Mouse (Mus musculus): ENCODE results near the gene Zfp990. TPM values are rescaled to one million over a fixed set of nuclear protein-coding genes. Genes with fewer than 3 reads are reported as not detected.
"Not testable (repeated sequence)": the region's sequence is repeated elsewhere in the genome, so short reads cannot be mapped to it uniquely, and the experiment has no call there.

Gene Zfp990
- 0.36 TPM for polyA plus RNA-seq (2021)

DNA sequence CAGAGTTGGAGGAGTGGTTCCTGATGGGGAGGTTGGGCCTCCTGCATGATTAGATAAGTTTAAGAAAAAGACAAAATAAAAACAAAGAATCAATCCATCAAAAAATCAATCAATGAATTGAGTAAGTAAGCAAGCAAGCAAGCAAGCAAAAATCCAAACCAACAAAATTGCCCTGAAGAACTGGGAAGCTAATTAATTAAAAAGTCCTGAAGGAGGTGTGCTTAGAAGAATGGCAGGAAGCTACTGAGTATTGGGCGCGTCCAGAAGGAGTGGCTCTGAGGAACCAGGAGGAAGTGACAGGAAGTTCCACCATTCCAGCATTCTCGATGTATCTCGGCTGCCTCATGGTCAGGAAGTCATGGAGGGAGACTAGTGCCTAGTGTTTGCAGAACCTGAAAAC is at the start of gene Zfp990:
Gene Zfp990 (plus strand): TSS at position 301 of the 400 bp plus-strand sequence.
- CTCF ChIA-PET; ATAC-seq; POLR2A ChIA-PET; H3K27me3 ChIP-seq; DNase-seq (ENCODE audit: low read depth, low spot score); in situ Hi-C loops (cut with MboI; ENCODE audit: low pct_unique_long_range_greater_than_20kb): not testable (repeated sequence)

GRCm38 (mm10) chr4:145463553-145464253 is 46.9 kb upstream of the Zfp990 start:
- POLR2A ChIA-PET; in situ Hi-C loops (cut with MboI; ENCODE audit: low pct_unique_long_range_greater_than_20kb); DNase-seq (ENCODE audit: low read depth, low spot score); H3K27me3 ChIP-seq; CTCF ChIA-PET; ATAC-seq: not testable (repeated sequence)

- POLR2A ChIA-PET, result no interaction called here
- DNase-seq (ENCODE audit: low read depth, low spot score), result no peak
Observed at GRCm38 (mm10) chr4:145478128-145478527, 32.4 kb upstream of the Zfp990 start.

DNA sequence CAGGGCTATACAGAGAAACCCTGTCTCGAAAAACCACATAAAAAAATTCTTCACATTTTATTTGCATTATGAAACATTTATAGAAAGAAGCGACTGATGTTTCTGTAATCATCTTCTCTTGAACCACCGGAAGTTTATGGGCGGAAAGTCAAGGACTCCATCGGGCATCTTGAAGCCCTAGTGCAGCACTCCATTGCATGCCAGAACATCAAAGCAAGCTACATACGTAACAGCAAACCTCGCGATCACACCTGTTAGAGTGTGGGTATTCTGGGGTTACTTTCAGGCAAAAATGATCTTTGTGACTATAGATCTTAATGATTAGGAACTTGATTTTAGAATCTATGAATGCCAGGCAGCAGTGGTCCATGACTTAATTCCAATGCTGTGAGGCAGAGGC is 29.9 kb upstream of the Zfp990 start:
- in situ Hi-C loops (cut with MboI; ENCODE audit: low pct_unique_long_range_greater_than_20kb), result loop anchor here (5.0 kb wide), 1 partner anchor 72 kb away; no protein-coding TSS in a partner anchor
- POLR2A ChIA-PET; H3K27me3 ChIP-seq; ATAC-seq; DNase-seq (ENCODE audit: low read depth, low spot score); CTCF ChIA-PET: not testable (repeated sequence)

More at GRCm38 (mm10) chr4:145478128-145478527, 32.4 kb upstream of the Zfp990 start:
- TF ChIP-seq CTCF (IDR thresholded peaks at IDR 0.05), result peak; percentile 34
- CTCF ChIA-PET, result no interaction called here
- ATAC-seq, result peak; percentile 14
- in situ Hi-C loops (cut with MboI; ENCODE audit: low pct_unique_long_range_greater_than_20kb), result no loop called here
- no peaks in the 10 kb centered on the region for H3K27me3 ChIP-seq

GRCm38 (mm10) chr4:145489396-145489795 is 21.2 kb upstream of the Zfp990 start:
- H3K27me3 ChIP-seq, result no peaks in the 10 kb centered on the region
- ATAC-seq, result no peak
- TF ChIP-seq CTCF (IDR thresholded peaks at IDR 0.05), result no peak
- in situ Hi-C loops (cut with MboI; ENCODE audit: low pct_unique_long_range_greater_than_20kb), result no loop called here
- CTCF ChIA-PET, result no interaction called here
- POLR2A ChIA-PET, result no interaction called here
- DNase-seq (ENCODE audit: low read depth, low spot score), result no peak

GRCm38 (mm10) chr4:145492132-145492531 is 18.4 kb upstream of the Zfp990 start:
- POLR2A ChIA-PET, result no interaction called here
- no peaks in the 10 kb centered on the region for H3K27me3 ChIP-seq
- CTCF ChIA-PET, result no interaction called here
- ATAC-seq (no peak), DNase-seq (ENCODE audit: low read depth, low spot score) (no peak)
- in situ Hi-C loops (cut with MboI; ENCODE audit: low pct_unique_long_range_greater_than_20kb), result no loop called here
- TF ChIP-seq CTCF (IDR thresholded peaks at IDR 0.05), result no peak

DNA sequence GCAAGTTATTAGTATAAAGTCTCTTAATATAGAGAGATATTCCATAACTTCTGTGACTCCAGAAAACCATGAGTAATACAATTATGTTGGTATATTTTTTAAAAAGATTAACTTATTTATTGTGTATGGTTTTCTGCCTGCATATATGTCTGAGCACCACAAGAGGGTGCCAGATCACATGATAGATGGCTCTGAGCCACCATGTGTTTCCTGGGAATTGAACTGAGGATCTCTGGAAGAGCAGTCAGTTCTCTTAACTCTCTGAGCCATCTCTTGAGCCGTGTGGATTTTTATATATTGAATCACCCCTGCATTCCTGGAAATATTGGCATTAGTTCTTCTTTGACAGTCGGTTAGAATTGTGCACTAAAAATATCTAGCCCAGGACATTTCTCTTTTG is 17.2 kb upstream of the Zfp990 start:
- CTCF ChIA-PET; DNase-seq (ENCODE audit: low read depth, low spot score); POLR2A ChIA-PET; in situ Hi-C loops (cut with MboI; ENCODE audit: low pct_unique_long_range_greater_than_20kb); H3K27me3 ChIP-seq; ATAC-seq: not testable (repeated sequence)

DNA sequence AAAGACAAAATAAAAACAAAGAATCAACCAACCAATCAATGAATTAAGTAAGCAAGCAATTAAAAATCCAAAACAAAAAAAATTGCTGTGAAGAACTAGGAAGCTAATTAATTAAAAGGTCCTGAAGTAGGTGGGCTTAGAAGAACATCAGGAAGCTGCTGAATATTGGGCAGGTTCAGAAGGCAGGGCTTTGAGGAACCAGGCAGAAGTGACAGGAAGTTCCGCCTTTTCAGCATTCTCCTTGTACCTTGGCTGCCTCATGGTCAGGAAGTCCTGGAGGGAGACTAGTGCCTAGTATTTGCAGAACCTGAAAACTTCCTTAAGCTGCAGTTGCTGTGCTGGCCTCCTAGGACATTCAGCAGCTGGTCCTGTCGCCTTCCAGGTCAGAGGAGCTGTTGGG is 4.1 kb downstream of the Zfp990 start:
- in situ Hi-C loops (cut with MboI; ENCODE audit: low pct_unique_long_range_greater_than_20kb); H3K27me3 ChIP-seq; POLR2A ChIA-PET; ATAC-seq; CTCF ChIA-PET; DNase-seq (ENCODE audit: low read depth, low spot score): not testable (repeated sequence)

- ATAC-seq; H3K27me3 ChIP-seq; POLR2A ChIA-PET; in situ Hi-C loops (cut with MboI; ENCODE audit: low pct_unique_long_range_greater_than_20kb); CTCF ChIA-PET; DNase-seq (ENCODE audit: low read depth, low spot score): not testable (repeated sequence)
Observed at GRCm38 (mm10) chr4:145515776-145516565, 5.4 kb downstream of the Zfp990 start.

GRCm38 (mm10) chr4:145517391-145517790 is 6.8 kb downstream of the Zfp990 start:
- ATAC-seq; DNase-seq (ENCODE audit: low read depth, low spot score); H3K27me3 ChIP-seq; POLR2A ChIA-PET; CTCF ChIA-PET; in situ Hi-C loops (cut with MboI; ENCODE audit: low pct_unique_long_range_greater_than_20kb): not testable (repeated sequence)

DNA sequence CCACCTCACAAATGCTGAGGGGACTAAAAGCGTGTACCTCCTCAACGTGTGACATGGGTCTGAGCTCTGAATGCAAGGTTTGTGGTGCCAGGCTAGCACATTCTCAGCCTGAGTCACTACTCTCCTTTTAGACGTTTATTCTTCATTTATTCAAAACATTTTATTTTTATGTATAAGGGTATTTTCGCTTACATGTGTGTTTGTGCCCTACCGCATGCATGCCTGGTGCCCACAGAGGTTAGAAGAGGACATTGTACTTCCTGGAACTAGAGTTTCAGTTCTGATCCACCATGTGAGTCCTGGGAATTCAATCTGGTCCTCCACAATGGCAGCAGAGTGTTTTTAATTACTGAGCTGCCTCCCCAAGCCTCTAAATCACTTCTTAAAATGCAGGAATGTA is 33.3 kb downstream of the Zfp990 start:
- DNase-seq (ENCODE audit: low read depth, low spot score); CTCF ChIA-PET; ATAC-seq; POLR2A ChIA-PET; H3K27me3 ChIP-seq: not testable (repeated sequence)
- in situ Hi-C loops (cut with MboI; ENCODE audit: low pct_unique_long_range_greater_than_20kb), result loop anchor here (25.0 kb wide), 1 partner anchor 1793 kb away; no protein-coding TSS in a partner anchor

DNA sequence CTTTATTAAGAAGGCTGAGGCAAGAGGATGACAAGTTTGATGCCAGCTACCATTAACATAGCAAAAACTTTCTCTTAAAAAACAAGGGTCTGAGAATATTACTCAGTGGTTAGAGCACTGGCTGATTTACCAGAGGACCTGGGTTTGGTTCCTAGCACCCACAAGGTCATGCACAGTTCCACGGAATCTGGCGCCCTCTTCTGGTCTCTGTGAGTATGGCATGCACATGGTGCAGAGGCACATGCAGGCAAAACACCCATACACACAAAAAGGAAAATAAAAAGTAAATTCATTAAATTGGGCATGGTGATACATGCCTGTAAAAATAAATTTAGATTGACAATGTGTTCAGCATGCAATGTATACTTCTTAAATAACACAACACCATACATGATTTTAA is 34.5 kb downstream of the Zfp990 start:
- CTCF ChIA-PET; H3K27me3 ChIP-seq; POLR2A ChIA-PET; ATAC-seq; DNase-seq (ENCODE audit: low read depth, low spot score): not testable (repeated sequence)
- in situ Hi-C loops (cut with MboI; ENCODE audit: low pct_unique_long_range_greater_than_20kb), result loop anchor here (25.0 kb wide), 1 partner anchor 1792 kb away; no protein-coding TSS in a partner anchor

- in situ Hi-C loops (cut with MboI; ENCODE audit: low pct_unique_long_range_greater_than_20kb), result loop anchor here (25.0 kb wide), 1 partner anchor 1791 kb away; no protein-coding TSS in a partner anchor
- ATAC-seq, result peak; percentile 39
- CTCF ChIA-PET; H3K27me3 ChIP-seq; POLR2A ChIA-PET; DNase-seq (ENCODE audit: low read depth, low spot score): not testable (repeated sequence)
Observed at GRCm38 (mm10) chr4:145545734-145546349, 35.3 kb downstream of the Zfp990 start.

DNA sequence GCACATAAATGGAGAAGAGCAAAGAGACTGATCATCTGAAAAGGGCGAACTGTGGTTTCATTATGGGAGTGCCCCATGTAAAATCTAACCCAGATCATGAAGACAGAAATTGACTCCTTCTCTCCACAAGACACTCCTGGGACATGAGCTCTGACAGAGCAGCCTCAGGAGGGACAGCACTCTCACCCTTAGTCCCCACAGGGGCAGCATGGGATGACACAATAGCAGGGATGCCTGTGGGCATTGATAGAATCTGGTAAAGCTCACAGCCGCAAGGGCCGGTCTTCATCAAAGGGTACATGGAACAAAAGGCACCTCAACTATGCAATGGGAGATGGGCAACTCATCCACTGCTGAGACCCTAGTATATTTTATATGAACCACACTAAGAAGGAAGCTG is 35.9 kb downstream of the Zfp990 start:
- CTCF ChIA-PET; H3K27me3 ChIP-seq; DNase-seq (ENCODE audit: low read depth, low spot score); POLR2A ChIA-PET: not testable (repeated sequence)
- peak; percentile 31 for ATAC-seq
- in situ Hi-C loops (cut with MboI; ENCODE audit: low pct_unique_long_range_greater_than_20kb), result loop anchor here (25.0 kb wide), 1 partner anchor 1791 kb away; no protein-coding TSS in a partner anchor
